Mouse (Mus musculus) naive thymus-derived CD4-positive, alpha-beta T cell, adult 5 months (primary cell): ENCODE measurements around the gene P3h2. TPM values are rescaled to one million over a fixed set of nuclear protein-coding genes. Genes with fewer than 3 reads are reported as not detected.

Experiments
- polyA plus RNA-seq: library from polyadenylated mRNA; unstranded; fragments of 100-300 nt; shearing (Covaris generic); gene quantifications from one replicate; pipeline ENCODE4 v1.2.1, GENCODE M21; 2017

Gene P3h2
- polyA plus RNA-seq, result not detected

GRCm38 (mm10) chr16:26105115-26105974, at the start of gene P3h2:
TSS of gene P3h2 (minus strand) at chr16:26105784.

